ENCODE assay signal across 8 mouse cellular contexts in genomic region chr5:137287032-137287952, GRCm38 (mm10). TPM values are rescaled to one million over a fixed set of nuclear protein-coding genes. Genes with fewer than 3 reads are reported as not detected.
A peak's percentile ranks its signal among the peaks of the same experiment; 100 is the strongest.
DNase-seq lines count a peak whose midpoint lies in the region; ATAC-seq and TF ChIP-seq lines count a peak whose summit lies in the region.

Gene Ache (plus strand): TSS chr5:137287519.

- H3K27ac ChIP-seq in testis, adult 2 months (ENCODE audit: control insufficient read depth, insufficient read depth, low read depth, low read length) = no peak within 1 kb of the TSS
- no peak within 1 kb of the TSS; the same call in 1 of the 2 replicates for H3K27ac ChIP-seq in forebrain, embryonic 13.5 days
- H3K27ac ChIP-seq in hindbrain, embryonic 14.5 days = peak within 1 kb of the TSS; percentile 77
- no peak within 1 kb of the TSS for H3K27ac ChIP-seq in limb, embryonic 13.5 days
- H3K27ac ChIP-seq in olfactory bulb, adult 2 months (ENCODE audit: insufficient read depth, low read depth, low read length) = peak within 1 kb of the TSS; percentile 89

- H3K36me3 ChIP-seq in testis, adult 2 months (ENCODE audit: control insufficient read depth, insufficient read depth, low read length) = no peaks in the 10 kb centered on the region
- no peaks in the 10 kb centered on the region for H3K36me3 ChIP-seq in forebrain, embryonic 13.5 days (ENCODE audit: poor library complexity, severe bottlenecking)
- no peaks in the 10 kb centered on the region for H3K36me3 ChIP-seq in hindbrain, embryonic 14.5 days (replicated peaks; ENCODE audit: control insufficient read depth, insufficient read depth)
- no peaks in the 10 kb centered on the region for H3K36me3 ChIP-seq in limb, embryonic 13.5 days

- ATAC-seq in forebrain, embryonic 13.5 days = peak; percentile 59
- peak; percentile 73 for ATAC-seq in hindbrain, embryonic 14.5 days (ENCODE audit: low FRiP score)
- ATAC-seq in limb, embryonic 13.5 days (ENCODE audit: low FRiP score, low read depth) = peak; percentile 17; the same call in 1 of the 2 replicates

- H3K4me3 ChIP-seq in testis, adult 2 months (ENCODE audit: control insufficient read depth, low read depth, low read length) = peak within 1 kb of the TSS; percentile 25
- H3K4me3 ChIP-seq in forebrain, embryonic 13.5 days = peak within 1 kb of the TSS; percentile 49
- H3K4me3 ChIP-seq in hindbrain, embryonic 14.5 days (replicated peaks; ENCODE audit: low read length) = peak within 1 kb of the TSS; percentile 51
- H3K4me3 ChIP-seq in limb, embryonic 13.5 days = peak within 1 kb of the TSS; percentile 47
- peak within 1 kb of the TSS; percentile 81 for H3K4me3 ChIP-seq in olfactory bulb, adult 2 months (ENCODE audit: insufficient read depth, low read depth, low read length)

- DNase-seq in testis, postnatal 14 days (ENCODE audit: low spot score) = no peak
- peak; percentile 82 for DNase-seq in cerebellum, adult 11 months
- peak; percentile 59 for DNase-seq in hindbrain, embryonic 14.5 days (ENCODE audit: low spot score)
- no peak for DNase-seq in T-cell, adult 2 months (ENCODE audit: low spot score)

- TF ChIP-seq POLR2A in testis, adult 2 months (IDR thresholded peaks at IDR 0.05; ENCODE audit: control insufficient read depth, low read depth, low read length) = no peak
- TF ChIP-seq POLR2A in olfactory bulb, adult 2 months (IDR thresholded peaks at IDR 0.05; ENCODE audit: insufficient read depth, low read depth, low read length) = peak; percentile 19

- no peaks in the 10 kb centered on the region for H3K9me3 ChIP-seq in forebrain, embryonic 13.5 days (replicated peaks)
- no peaks in the 10 kb centered on the region for H3K9me3 ChIP-seq in hindbrain, embryonic 14.5 days (ENCODE audit: control insufficient read depth, low read length)
- 0 out of 2 replicates have a peak, but pooled peaks cover 4% of the 10 kb centered on the region for H3K9me3 ChIP-seq in limb, embryonic 13.5 days

- 0 out of 2 replicates have a peak, but pooled peaks cover 3% of the 10 kb centered on the region for H3K27me3 ChIP-seq in testis, adult 2 months (ENCODE audit: control insufficient read depth, insufficient read depth, low read length)
- peaks cover 52% of the 10 kb centered on the region for H3K27me3 ChIP-seq in forebrain, embryonic 13.5 days
- H3K27me3 ChIP-seq in hindbrain, embryonic 14.5 days (ENCODE audit: control insufficient read depth, insufficient read depth, low read length) = peaks cover 38% of the 10 kb centered on the region
- H3K27me3 ChIP-seq in limb, embryonic 13.5 days = peaks cover 66% of the 10 kb centered on the region

- peak within 1 kb of the TSS; percentile 94 for H3K4me2 ChIP-seq in forebrain, embryonic 13.5 days
- peak within 1 kb of the TSS; percentile 97 for H3K4me2 ChIP-seq in hindbrain, embryonic 14.5 days (replicated peaks)
- peak within 1 kb of the TSS; percentile 75 for H3K4me2 ChIP-seq in limb, embryonic 13.5 days (replicated peaks)

- WGBS in forebrain, embryonic 13.5 days = 1% methylated on average over 40 of the region's 40 CpGs
- 1% methylated on average over 39 of the region's 40 CpGs for WGBS in hindbrain, embryonic 14.5 days
- 1% methylated on average over 40 of the region's 40 CpGs for WGBS in limb, embryonic 13.5 days
- WGBS in olfactory bulb, adult 2 months = 2% methylated on average over 40 of the region's 40 CpGs

- TF ChIP-seq CTCF in testis, adult 2 months (IDR thresholded peaks at IDR 0.05; ENCODE audit: control insufficient read depth, insufficient read depth, insufficient replicate concordance, low read depth, low read length) = no peak
- TF ChIP-seq CTCF in olfactory bulb, adult 2 months (IDR thresholded peaks at IDR 0.05; ENCODE audit: insufficient read depth, low read depth, low read length) = no peak

- H3K9ac ChIP-seq in forebrain, embryonic 13.5 days = peak within 1 kb of the TSS; percentile 66
- peak within 1 kb of the TSS; percentile 68 for H3K9ac ChIP-seq in hindbrain, embryonic 14.5 days
- peak within 1 kb of the TSS; percentile 66 for H3K9ac ChIP-seq in limb, embryonic 13.5 days

- peaks cover 16% of the 10 kb centered on the region for H3K4me1 ChIP-seq in testis, adult 2 months (ENCODE audit: control insufficient read depth, insufficient read depth, low read length)
- H3K4me1 ChIP-seq in forebrain, embryonic 13.5 days = peaks cover 24% of the 10 kb centered on the region
- H3K4me1 ChIP-seq in hindbrain, embryonic 14.5 days (replicated peaks; ENCODE audit: control insufficient read depth, insufficient read depth, low read length) = peaks cover 23% of the 10 kb centered on the region
- H3K4me1 ChIP-seq in limb, embryonic 13.5 days = peaks cover 16% of the 10 kb centered on the region
- peaks cover 21% of the 10 kb centered on the region for H3K4me1 ChIP-seq in olfactory bulb, adult 2 months (ENCODE audit: control insufficient read depth, insufficient read depth, low read length)

RNA-seq across cellular contexts. Expression of gene Ache, which starts in this region (rescaled TPM):
- polyA plus RNA-seq in testis, adult 2 months (2012; rRNA removed) = 0.09 and 0.30 TPM in 2 replicates
- 2.7 and 4.1 TPM in 2 replicates for polyA plus RNA-seq in forebrain, embryonic 13.5 days (2015; fragmentation: Nextera tagmentation; extraction: Ambion mirVana)
- polyA plus RNA-seq in hindbrain, embryonic 14.5 days (2014; fragmentation: Nextera tagmentation; extraction: Ambion mirVana) = 56.7 and 68.4 TPM in 2 replicates
- 17.2 and 18.3 TPM in 2 replicates for polyA plus RNA-seq in limb, embryonic 13.5 days (2015; fragmentation: Nextera tagmentation; extraction: Ambion mirVana)
- not detected in 2 replicates for polyA plus RNA-seq in olfactory bulb, adult 2 months (2012; ENCODE audit: insufficient read depth, insufficient read length, low replicate concordance, missing spikeins)

Comparison
In these comparisons a context has a peak if more than half of its experiments do, and no peak if none do; other contexts are left out.
1. H3K27ac ChIP-seq: peak in hindbrain, embryonic 14.5 days (single experiment) and olfactory bulb, adult 2 months (single experiment); none in testis, adult 2 months (single experiment), forebrain, embryonic 13.5 days (single experiment) and limb, embryonic 13.5 days (single experiment).
2. H3K4me3 ChIP-seq: peak in every context shown above with its lines; median percentile 81 in olfactory bulb, adult 2 months; 51 in hindbrain, embryonic 14.5 days; 49 in forebrain, embryonic 13.5 days; 47 in limb, embryonic 13.5 days; 25 in testis, adult 2 months.
3. DNase-seq: peak in cerebellum, adult 11 months (single experiment) and hindbrain, embryonic 14.5 days (single experiment); none in testis, postnatal 14 days (single experiment) and T-cell, adult 2 months (single experiment).
4. ATAC-seq: peak in every context shown above with its lines; median percentile 73 in hindbrain, embryonic 14.5 days; 59 in forebrain, embryonic 13.5 days; 17 in limb, embryonic 13.5 days.
5. Peak in every context shown above with its lines, with median percentiles within 50 percentile points of each other: H3K4me2 ChIP-seq and H3K9ac ChIP-seq.